Mouse (Mus musculus) telencephalon, adult 2 months (tissue): ENCODE results near the gene Prx.

Source experiments
- DNase-seq: peaks from one replicate; pipeline ENCODE4 v3.0.0-alpha.2; 2011; ENCODE audit warnings: low read depth, low spot score

Gene Prx

DNA sequence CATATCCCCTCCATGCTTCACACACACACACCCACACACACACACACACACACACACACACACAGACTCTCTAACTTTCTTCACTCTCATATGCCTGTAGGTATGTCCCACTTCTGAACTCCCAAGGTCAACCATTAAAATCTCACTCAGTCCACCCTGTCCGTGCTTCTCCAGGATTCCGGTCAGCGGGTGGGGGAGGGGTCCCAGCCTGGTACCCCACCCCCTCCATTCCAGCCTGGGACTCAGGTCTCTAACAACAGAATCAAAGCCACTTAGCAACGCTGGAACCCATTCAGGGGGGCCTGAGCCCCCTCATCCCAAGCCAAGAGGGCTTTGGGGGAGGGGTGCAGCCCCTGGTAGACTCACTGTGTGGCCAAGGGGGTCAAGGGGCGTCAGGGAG lies 23.8 kb downstream of the Prx start, which contains the start of gene Hipk4:
TSS of gene Hipk4 (plus strand) at position 301 of the 400 bp plus-strand sequence.
- DNase-seq, result no peak

DNA sequence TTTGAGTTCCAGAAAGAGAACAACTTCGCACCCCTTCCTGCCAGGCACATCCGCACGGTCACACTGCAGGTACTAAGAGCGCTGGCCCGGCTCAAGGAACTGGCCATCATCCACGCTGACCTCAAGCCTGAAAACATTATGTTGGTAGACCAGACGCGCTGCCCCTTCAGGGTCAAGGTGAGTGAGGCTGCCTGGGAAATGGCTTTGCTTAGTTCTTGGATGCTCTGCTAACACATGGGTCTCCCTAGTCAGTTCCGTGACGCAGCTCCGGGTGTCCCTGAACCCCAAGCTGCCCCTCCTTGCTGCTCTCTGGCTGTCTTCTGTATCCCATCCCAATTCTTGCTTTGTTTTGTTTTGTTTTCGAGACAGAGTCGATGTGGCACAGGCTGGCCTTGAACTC lies 24.7 kb downstream of the Prx start:
- DNase-seq, result no peak

GRCm38 (mm10) chr7:27526039-27526827 lies 27.1 kb downstream of the Prx start:
- peak; percentile 65 for DNase-seq

DNA sequence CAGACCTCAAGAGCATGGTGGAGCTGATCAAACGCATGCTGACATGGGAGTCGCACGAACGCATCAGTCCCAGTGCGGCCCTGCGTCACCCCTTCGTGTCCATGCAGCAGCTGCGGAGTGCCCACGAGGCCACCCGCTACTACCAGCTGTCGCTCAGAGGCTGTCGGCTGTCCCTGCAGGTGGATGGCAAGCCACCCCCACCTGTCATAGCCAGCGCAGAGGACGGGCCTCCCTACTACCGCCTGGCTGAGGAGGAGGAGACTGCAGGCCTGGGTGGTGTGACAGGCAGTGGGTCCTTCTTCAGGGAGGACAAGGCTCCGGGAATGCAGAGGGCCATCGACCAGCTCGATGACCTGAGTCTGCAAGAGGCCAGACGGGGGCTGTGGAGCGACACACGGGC lies 29.9 kb downstream of the Prx start:
- DNase-seq, result no peak

DNA sequence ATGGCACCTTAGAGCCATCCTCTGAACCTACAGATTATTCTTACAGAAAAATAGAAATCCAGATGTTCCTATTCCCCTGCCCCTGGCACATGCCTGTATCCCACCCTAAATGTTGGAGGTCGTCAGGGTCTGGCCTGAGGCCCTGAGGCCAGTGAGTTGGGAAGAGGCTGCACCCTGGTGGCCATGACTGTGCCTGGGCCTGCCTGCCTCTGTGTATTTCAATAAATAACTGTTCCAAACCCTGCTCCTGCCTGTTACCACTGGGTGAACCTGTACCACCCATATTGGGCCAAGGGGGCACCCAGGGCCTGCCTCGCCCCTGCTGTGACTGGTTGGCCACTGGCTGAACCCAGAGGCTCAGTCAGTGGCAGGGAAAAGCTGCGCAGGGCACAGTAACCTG lies 31.8 kb downstream of the Prx start:
- DNase-seq, result no peak

GRCm38 (mm10) chr7:27531707-27532106 lies 32.6 kb downstream of the Prx start:
- DNase-seq, result no peak

GRCm38 (mm10) chr7:27532480-27533050 lies 33.4 kb downstream of the Prx start:
- no peak for DNase-seq

GRCm38 (mm10) chr7:27535386-27535785 lies 36.3 kb downstream of the Prx start:
- no peak for DNase-seq

DNA sequence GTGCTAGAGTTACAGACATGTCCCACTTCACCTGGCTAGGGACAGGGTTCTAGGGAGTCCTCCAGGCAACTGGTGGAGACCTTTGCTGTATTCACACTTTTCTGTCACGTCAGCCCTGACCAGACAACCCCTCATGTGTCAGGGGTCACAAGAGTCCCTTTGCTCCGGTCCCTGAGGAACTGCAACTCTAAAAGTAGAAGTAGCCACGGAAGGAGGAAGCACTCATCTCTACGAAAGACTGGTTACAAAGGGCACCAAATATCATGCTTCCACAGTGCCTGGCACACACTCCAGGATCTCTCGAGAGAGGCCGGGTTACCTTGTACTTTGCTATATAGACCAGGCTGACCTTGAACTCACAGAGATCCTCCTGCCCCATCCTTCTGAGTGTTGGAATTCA lies 37.5 kb downstream of the Prx start:
- no peak for DNase-seq

GRCm38 (mm10) chr7:27537998-27538397 lies 38.9 kb downstream of the Prx start:
- DNase-seq, result no peak

GRCm38 (mm10) chr7:27538797-27539196 lies 39.7 kb downstream of the Prx start:
- DNase-seq, result no peak

GRCm38 (mm10) chr7:27540521-27540920 lies 41.4 kb downstream of the Prx start:
- no peak for DNase-seq

DNA sequence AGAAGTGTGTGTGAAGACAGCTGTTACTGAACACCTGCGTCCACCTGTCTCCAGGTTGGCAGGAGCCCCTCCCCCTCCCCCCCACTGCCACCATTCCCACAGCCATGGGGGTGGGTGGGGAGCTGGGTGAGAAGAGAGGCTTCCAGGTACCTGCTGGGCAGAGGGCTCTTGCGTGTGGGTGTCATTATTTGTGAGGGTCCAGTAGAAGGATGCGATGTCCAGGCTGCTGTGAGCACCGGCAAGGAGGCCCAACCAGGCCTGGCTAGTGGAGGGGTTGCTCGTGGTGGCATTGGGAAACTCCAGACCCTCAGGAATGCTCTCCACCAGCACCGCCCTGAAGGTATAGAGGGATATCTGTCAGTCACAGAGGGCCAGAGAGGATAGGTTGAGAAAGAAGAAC lies 41.8 kb downstream of the Prx start:
- no peak for DNase-seq

- DNase-seq, result peak; percentile 94
Measured at GRCm38 (mm10) chr7:27541431-27541830, 42.3 kb downstream of the Prx start.

DNA sequence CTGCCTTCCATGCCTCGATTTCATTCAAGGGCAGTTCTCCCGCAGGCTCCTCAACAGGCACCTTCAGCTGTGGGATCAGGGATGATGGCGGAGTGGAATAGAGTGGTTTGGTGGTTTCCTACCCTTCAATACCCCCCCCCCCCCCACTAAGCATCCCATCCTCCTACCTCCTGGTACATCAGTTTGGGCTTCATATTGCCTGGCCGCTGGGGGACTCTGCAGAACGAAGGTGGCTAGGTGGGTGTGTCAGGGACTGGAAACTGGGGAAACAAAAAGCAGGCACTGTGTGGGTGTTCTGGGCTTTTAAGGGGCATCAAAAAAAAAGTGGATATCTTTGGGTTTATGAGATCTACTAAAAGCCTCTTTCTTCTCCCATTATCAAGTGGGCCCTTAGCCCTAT lies 42.8 kb downstream of the Prx start:
- DNase-seq, result no peak

DNA sequence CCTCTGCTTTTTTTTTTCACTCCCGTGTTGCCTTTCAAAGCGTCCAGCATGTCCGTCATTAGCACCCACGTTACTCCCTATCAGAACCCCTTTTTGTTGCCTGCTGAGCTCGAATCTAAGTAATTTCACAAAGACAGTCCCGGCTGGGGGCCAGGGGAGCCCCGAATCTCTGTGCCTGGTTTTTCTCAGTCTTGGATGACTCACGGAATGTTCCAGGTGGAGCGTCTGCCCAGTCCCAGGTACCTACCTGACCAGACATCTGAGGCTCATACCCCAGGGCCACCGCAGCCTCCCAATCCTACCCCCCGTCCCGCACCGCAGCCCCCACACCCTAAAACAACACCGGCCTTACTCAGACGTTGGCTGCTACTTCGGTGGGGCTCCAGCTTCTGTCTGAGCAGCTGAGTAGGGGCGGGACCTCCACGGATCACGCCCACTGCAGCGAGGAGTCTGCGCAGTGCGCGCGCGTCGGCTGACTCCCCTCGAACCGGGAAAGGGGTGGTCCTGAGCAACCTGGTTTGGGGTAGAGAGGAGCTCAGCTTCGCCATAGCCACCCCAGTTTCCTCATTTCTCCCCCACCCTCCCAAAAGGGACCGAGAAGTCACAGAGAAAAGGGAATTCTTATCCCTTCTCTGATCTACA lies 43.4 kb downstream of the Prx start:
- peak; percentile 88 for DNase-seq

DNA sequence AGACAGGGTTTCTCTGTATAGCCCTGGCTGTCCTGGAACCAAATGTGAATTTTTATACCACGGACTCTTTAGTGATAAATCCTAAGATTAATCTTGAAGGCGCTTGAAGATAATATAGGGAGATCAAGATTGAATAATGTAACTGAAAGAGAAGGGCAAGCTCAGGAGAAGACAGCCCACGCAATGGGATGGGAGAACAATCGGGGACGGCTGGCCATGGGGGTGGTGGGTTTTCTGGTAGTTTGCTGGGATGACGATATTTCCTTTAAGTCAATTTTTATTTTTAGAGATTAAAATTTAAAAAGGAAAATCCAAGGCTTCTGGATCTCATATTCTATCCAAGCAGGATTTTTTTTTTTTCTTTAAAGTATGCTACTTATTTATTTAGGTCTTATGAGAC lies 43.9 kb downstream of the Prx start:
- DNase-seq, result no peak

- DNase-seq, result peak; percentile 46
Measured at GRCm38 (mm10) chr7:27543851-27544250, 44.7 kb downstream of the Prx start.

- DNase-seq, result no peak
Measured at GRCm38 (mm10) chr7:27544675-27545370, 45.7 kb downstream of the Prx start.

GRCm38 (mm10) chr7:27549597-27549996 lies 50.5 kb downstream of the Prx start:
- DNase-seq, result no peak

DNA sequence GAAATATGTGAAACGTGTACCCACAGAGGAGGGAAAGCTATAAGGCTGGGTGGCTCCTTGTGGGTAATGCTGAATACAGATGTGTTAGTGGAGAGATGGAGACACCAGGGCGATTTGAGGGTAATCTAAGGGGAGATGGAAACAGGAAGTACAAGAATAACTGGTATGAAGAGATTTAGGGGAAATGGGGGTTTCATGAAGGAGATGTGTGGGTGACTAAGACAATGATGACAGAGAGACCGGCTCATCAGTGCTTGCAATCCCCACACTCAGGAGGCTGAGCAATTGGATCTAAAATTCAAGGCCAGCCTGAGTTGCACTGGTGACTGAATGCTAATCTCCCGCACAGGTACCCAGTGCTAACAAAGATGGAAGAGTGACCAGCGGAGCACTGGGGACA lies 52.9 kb downstream of the Prx start:
- no peak for DNase-seq

- DNase-seq, result peak; percentile 98
Measured at GRCm38 (mm10) chr7:27552931-27553513, 53.9 kb downstream of the Prx start, which contains the start of the genes Pld3 and 2310022A10Rik. Pld3 (minus strand) TSS chr7:27553218. 2310022A10Rik (plus strand) TSS chr7:27553233.
